Mouse (Mus musculus): ENCODE data around the gene Cyld.

- TF ChIP-seq CTCF (IDR thresholded peaks at IDR 0.05; ENCODE audit: low read depth) (no peak), EP300 (IDR thresholded peaks at IDR 0.05; ENCODE audit: low read depth) (no peak)
Observed at GRCm38 (mm10) chr8:88664121-88664520, 32.7 kb upstream of the Cyld start.
